Mouse (Mus musculus) liver, adult 2 months (tissue): ENCODE measurements around the gene Arhgap21.

Experiments used
- CTCF ChIP-seq: fragments of 200-500 bp; IDR thresholded peaks from 2 replicates; pipeline ENCODE4 v1.5.1; 2011; ENCODE audit warnings: low read depth, low read length, control low read depth
- POLR2A ChIP-seq: fragments of 200-500 bp; IDR thresholded peaks from 2 replicates; pipeline ENCODE4 v1.6.1; 2011; ENCODE audit warnings: low read length, control low read depth; ENCODE audit not compliant: insufficient read depth; ENCODE audit errors: extremely low read depth

GRCm38 (mm10) chr2:20971628-20972027, 2.9 kb upstream of the Arhgap21 start:
- no peak for TF ChIP-seq POLR2A
- no peak for TF ChIP-seq CTCF
